Mouse (Mus musculus): ENCODE measurements around the gene Shoc2.

Gene Shoc2

DNA sequence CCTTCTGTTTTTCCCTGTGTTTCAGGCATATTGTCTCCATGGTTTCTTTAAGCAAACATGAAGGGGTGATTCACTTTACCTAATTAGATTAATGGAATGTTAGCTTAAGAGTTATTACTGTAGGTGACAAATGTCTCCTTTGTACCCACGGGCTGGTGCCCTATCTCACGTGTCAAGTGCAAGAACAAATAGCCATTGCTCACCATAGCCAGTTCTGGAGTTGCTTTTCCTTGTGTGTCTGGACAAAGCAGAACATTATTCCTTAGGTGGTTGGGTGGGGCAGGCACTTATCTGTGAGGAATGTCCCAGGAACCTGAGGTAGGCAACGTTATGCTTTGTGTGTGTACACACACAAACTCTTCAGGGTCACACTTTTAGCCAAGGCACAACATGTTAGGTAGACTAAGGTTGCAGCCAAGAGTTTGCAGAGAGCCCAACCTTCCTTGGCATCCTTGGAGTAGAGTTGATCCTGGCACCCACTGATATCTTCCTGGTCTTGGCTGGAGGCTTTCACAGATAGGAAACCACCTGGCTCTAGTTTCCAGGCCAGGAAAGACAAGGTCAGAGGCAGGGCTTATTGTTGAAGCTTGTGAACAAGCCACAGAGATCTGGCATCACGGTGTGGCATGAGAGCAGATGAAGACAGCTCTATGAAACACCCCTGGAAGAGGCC lies 96.4 kb downstream of the Shoc2 start:
- peak; percentile 39 for DNase-seq

DNA sequence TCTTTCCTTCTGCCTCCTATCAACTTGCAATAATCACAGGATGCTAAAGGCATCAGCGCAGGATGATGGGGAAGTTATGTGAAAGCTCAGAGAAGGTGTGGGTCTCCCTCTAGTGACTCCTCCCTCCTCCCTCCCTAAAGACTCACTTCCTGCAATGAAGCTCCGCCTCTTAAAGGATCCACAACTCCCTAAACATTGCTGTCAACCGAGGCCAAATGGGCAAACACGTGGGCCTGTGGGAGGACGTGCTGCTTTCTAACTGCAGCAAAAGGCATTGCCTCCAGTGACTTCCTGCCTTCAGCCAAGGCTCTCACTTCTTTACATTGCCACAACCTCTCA lies 96.9 kb downstream of the Shoc2 start:
- DNase-seq: no peak

DNA sequence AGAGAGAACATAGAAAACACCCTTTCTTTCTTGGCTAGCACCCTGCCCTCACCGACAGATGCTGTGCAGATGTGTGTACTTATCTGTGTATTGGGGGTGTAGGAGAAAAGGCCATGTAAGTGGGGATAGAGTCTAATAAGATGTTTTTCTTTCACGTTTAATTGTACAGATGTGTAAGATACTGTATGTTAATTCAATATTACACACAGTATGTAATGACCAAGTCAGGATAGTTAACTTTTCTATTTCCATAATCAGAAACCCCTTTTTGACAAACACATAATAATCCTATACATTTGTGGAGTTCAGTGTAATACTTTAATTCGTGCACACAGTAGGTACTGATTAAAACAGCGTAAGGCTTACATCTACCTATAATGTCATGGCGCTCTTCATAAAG lies 99.7 kb downstream of the Shoc2 start, which contains the start of gene Adra2a:
TSS of gene Adra2a (plus strand) at position 301 of the 400 bp plus-strand sequence.
- DNase-seq: no peak

DNA sequence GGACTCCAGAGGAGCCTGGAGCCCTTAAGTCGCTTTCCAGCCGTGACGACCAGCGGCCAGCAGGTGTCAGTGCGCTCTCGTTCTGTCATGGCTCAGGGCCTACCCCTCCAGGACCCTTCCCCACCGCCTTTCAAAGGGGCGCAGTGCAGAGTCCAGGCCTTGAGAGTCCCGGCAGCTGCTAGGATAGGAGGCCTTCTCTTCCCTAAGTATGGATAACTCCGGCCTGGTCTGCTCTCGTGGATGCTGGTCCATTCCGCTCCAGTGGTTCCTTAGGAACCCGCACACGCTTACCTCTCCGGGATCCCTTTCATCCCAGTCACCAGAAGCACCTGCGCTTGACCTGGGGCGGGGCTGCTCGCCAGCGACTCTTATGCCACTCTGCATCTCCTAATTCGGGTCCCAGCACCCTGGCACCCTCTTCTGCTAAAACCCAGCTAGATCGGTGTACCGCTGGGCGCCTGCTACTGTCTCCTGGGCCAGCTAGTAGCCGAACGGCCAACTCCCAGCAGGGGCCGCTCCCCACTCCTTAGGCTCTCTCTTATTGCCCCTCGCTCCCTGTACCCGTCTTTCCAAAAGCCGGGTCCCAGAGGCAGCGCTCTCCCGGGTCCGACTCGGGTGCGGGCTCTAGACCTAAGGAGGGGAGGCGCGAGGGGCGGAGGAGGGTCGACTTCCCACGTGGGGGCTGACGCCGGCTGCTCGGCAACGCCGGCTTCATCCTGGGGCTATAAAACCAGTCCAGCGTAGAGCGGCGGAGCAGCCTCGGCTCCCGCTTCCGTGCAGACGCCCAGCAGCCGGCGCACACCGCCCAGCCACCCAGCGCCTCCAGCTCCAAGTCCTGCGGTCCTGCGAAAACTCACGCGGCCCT lies 100.6 kb downstream of the Shoc2 start:
- DNase-seq: peak; percentile 31

DNA sequence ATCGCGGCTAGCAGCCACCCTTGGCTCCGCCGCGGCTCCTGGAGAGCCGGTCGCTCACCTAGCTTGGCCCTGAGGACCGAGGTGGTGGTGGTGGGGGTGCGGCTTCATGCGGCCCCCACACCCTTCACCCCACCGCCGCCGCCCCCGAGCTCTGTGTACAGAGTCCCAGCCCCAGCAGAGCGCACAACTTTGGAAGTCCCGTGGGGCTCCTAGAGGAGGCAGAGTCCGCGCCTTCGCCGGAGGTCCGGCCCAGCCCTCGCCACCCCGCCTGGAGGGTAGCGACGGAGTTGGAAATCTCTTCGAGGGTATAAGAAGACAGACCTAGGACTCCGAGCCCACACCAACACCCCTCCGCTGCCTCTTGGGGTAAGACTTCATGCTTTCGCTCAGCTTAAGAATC lies 101.3 kb downstream of the Shoc2 start:
- DNase-seq: no peak

DNA sequence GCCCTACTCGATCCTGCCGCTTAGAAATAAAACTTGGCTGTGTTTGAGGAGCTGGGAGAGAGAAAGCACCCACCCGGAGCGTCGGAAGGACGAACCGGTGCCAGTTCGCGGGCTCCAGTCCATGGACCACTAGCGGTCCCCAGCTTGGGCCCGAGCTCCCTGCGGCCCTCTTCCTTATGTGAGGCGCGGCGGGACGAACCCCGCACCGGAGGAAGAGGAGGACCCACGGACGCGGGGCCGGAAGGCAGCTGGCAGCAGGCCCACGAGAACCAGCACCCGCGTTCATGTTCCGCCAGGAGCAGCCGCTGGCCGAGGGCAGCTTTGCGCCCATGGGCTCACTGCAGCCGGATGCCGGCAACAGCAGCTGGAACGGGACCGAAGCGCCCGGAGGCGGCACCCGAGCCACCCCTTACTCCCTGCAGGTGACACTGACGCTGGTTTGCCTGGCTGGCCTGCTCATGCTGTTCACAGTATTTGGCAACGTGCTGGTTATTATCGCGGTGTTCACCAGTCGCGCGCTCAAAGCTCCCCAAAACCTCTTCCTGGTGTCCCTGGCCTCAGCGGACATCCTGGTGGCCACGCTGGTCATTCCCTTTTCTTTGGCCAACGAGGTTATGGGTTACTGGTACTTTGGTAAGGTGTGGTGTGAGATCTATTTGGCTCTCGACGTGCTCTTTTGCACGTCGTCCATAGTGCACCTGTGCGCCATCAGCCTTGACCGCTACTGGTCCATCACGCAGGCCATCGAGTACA lies 102.0 kb downstream of the Shoc2 start:
- DNase-seq: no peak

DNA sequence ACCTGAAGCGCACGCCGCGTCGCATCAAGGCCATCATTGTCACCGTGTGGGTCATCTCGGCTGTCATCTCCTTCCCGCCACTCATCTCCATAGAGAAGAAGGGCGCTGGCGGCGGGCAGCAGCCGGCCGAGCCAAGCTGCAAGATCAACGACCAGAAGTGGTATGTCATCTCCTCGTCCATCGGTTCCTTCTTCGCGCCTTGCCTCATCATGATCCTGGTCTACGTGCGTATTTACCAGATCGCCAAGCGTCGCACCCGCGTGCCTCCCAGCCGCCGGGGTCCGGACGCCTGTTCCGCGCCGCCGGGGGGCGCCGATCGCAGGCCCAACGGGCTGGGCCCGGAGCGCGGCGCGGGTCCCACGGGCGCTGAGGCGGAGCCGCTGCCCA lies 102.6 kb downstream of the Shoc2 start:
- no peak for DNase-seq

DNA sequence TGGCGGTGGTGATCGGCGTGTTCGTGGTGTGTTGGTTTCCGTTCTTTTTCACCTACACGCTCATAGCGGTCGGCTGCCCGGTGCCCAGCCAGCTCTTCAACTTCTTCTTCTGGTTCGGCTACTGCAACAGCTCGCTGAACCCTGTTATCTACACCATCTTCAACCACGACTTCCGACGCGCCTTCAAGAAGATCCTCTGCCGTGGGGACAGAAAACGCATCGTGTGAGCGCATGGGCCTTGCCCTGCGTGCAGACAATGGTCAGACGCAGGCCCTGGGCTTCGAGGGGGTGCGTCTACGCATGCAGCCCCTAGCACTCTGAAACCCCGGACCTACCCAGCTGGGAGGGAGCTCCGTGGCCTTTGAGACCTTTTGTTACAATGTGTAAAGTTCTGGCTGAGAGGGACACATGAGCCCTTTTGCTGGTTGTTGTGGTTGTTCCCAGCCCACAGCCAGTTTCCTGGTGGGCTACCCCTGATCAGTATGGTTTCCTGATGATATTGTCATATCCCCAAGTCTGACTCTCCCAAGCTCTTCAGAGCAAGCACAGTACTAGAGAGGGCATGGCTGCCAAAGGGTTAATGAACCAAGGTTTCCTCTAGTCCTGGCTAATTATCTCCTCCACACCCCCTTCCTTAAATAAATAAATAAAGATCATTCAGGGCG lies 103.4 kb downstream of the Shoc2 start:
- DNase-seq: no peak

DNA sequence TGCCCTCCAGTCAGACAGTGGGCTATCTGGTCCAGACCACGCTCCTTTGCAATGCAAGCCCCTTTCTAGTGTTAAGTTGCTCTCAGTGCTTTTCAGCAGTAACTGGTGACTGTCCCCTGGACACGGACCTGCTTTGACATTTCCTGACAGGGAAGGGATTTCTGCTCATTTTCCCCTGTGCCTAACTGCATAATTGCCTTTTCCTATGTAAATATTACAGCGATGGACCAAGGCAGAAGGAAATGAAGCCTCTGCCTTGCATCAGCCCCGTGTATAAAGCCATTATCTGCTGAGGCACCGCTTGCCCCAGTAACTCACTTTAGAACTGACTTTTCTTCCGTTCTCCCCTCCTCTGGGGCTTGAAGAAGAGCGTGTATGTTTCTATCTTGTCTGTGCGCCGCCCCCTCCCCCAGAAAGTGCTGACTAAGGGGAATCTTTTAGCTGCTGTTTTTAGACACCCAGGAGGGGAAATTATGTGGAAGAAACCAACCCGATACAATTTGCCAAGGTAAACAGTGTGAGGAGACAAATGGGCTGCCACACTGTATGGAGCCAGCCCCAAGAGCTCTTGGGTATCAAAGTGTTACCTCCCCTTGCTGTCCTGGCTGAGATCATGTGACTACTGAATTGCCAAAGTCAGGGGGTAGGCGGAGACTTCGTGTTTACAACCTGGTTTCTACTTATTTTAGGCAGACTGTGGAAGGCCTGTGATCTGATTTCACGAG lies 104.2 kb downstream of the Shoc2 start:
- no peak for DNase-seq

DNA sequence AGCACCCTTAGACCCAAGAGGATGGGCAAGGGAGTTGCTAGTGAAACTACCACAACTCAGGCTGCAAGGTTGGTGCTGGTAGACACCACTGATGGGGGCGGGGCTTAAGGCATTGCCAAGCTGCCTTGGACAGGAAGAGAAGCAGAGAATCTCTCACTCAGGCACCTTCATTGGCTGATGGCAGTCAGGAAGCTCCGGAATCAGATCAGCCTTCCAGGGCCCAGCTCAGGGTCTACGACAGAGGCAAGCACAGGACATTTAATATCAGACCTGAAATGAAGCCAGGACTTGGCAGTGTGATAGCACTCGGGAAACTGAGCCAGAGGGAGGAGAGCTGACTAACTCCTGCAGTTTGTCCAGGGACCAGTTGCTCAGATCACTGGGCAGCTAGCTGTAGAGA lies 107.5 kb downstream of the Shoc2 start:
- no peak for DNase-seq

DNA sequence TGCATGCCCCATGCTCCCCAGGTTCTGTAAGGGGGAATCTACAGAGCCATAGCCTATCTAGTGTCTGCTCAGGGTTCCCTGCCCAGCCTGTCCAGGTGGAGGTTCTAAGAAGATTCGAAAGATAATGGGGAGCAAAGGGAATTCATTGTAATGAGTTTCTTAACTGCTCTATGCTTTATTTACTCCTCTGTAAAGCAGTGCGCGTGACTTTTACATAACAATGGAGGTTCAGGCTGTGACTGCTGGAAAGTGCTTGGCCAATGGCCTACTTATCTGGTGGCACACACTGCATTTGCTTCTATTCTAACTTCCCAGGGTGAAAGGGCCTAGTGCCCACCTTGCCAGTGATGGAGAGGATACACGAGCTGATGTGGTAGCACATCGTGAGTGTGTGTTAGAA lies 111.7 kb downstream of the Shoc2 start:
- no peak for DNase-seq

DNA sequence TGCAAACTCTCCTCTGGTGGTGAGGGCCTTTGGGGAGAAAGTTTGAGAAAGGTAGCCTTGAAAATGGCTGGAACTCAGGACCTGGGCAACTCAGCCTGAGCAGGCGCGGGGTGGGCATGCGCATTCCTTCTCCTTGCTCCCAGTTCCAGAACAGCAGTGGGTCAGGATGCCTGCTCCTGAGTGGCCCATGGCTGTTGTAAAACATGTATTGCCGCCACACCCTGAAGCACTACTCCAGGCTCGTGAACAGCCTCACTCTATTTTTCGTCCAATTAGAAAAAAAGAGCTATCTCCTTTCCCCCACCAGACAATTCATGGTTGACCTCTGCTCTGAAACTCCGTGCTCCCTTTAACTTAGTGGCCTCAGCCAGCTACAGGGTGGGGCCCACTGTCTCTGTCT lies 124.3 kb downstream of the Shoc2 start:
- no peak for DNase-seq

DNA sequence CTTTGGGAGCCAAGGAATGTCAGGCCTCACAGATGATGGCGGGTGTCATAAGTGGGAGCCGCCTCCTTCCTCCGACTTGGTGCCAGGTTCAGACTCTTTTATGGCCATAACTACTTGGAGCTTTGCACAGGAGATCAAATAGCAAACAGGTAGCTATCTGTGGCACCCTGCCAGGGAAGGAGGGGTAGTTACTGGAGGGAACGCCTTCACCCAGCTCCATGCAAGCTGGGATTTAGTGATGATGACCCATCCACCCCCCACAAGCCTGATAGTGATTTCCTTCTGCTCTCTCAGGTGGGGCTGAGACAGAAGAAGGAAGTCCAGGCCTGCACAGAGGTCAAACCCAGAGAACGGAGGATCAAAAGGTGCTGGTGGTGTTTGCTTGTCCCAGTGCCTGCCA lies 126.4 kb downstream of the Shoc2 start:
- DNase-seq: no peak

DNA sequence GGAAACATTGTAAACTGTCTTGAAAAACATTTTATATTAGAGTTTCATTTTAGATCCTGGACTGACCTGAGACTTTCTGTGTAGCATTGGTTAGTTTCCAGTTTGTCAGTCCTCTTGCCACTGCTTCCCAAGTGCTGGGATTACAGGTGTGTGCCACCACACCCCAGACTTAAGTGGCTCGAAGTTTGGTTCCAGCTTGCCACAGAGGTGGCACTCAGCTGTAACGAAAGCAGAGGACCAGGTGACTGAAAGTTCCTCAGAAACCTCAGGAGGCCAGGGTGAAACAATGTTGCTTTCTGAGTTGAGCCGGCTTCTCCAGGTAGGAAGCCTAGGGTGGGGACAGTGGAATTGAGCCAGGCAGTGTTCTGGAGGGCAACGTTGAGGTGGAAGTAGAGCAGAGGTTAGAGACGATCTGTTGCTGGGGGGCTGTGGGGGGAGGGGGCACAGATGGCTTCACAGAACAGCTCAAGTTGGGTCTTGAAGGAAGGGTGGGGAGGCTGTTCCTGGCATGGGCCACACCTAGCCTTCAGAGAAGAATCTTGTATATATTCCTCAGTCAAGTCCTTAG lies 128.2 kb downstream of the Shoc2 start:
- no peak for DNase-seq

DNA sequence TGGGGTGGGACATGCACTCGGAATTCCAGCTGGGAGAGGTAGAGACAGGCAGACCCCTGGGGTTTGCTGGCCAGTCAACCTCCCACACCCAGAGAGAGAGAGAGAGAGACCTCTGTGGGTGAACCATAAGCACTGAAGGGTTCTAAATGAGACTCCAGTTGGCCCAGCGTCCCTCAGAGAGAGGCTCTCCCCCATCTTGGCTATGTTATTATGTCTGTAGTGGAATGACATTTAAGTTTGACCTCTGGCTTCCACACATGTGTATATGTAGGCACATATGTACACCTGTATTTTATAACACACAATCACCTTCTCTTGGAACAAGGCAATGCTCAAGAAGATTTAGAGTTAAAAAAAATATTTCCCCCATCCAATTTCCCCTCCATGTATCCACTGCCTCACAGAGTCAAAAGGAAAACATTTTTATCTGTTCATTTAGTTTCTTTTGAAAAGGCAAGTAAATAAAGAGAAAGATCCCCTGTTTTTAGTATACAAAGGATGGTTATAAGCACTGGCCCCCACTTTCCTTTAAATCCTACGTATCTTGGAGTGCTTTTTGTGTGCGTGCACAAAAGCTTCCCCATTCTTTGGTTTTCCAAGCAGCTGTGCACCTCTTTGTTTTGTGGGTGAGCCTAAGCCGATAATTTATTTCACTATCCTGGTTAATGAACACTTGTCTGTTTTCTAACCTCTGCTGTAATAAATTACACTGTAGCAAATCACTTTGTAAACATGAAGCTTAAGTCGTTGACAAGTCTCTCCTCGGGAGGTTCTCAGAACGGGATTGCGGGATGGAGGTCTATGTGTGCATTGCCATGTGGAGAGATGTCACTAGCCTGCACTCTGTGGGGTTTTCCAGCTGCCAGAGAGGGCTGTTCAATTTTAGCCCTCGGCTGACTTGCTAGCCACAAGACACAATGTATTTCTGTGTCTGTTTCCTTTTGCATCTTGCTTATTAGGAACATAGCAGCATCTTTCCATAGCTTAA lies 132.6 kb downstream of the Shoc2 start:
- DNase-seq: no peak

DNA sequence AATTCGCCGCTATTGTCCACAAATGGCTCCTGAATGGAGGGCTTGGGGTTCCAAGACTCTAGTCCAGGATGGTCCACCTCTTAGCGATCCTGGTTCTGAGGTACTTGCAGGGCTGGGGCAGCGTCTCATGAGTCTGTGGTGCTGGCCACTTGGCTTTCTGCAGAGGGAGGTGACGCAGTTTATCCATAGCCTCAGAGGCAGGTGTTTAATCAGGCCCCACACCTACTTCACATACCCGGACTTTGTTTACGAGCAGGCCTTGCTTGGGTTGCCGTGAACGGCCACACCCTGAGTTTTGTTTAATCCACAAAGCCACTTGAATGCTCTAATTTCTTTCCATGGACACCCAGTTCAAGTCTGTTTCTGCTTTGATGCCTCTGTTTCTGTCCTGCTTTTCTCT lies 137.2 kb downstream of the Shoc2 start:
- DNase-seq: no peak

DNA sequence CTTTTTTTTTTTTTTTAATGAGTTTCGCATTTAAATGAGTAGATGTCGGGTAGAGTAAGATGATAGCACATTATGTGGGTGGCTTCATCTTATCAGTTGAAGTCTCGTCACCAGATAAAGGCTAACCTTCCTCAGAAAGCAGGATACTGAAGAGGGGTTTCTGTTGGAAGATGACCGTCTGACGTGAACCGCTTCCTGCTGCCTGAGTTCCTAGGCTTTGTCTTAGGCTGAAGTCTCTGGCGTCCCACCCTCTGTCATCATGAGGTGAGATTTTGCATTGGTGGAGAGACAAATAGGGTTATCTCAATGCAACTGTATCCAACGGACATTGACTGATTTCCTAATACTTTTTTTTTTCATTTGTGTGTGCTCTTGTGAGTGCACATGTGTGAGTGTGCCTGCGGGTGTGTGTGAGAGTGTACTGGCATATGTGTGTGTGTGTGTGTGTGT lies 137.6 kb downstream of the Shoc2 start:
- DNase-seq: no peak
